Mouse (Mus musculus): ENCODE measurements around the gene Proser3.

DNA sequence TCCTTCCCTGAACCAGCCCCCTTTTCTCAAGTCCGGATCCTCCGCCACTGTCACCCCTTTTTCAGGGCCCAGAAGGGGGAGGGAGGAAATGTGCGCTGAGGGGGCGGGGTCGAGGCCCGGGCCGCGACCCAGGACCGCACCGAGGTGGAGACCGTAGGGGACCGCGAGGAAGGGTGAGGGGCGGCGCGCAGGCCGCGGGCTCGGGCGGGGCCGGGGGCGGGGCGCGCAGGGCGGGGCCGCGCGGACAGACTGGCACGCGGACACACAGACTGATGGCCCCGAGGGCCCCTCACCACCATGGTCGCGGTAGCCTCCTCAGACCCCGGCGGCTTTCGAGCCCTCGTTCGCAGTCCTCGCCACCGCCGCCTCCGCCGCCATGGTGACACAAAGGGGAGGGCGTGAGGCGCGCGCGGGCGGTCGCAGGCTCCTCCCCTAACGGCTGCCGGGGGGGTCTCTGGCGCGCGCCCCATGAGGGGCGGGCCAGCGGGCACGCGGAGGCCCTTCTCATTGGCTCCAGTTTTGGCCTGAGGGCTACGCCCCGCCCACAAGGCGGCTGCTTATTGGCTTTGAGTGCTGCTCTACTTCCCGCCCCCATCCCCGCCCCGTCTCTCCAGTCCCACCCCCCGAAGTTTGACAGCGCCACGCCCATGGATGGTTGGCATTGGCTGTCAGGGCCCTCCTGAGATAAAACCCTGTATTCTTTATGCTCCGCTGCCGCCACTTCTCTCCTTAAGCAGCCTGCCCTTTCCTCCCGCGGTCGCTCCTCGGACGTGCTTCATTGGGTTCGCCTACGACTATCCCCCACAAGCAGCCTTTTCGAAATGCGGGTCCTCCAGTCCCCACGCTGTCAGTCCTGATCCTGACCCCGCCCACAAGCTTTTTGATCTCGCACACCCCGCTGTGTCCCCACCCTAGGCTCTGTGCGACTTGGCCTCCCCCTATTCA lies 17.2 kb downstream of the Proser3 start, which contains the start of gene Arhgap33:
- TF ChIP-seq MAX (IDR thresholded peaks at IDR 0.05; ENCODE audit: low read depth) (no peak), POLR2A (IDR thresholded peaks at IDR 0.05; ENCODE audit: insufficient read length, low read depth) (peak; percentile 49), E2F4 (IDR thresholded peaks at IDR 0.05; ENCODE audit: insufficient read depth) (no peak), USF1 (IDR thresholded peaks at IDR 0.05; ENCODE audit: low read depth) (no peak), TCF12 (IDR thresholded peaks at IDR 0.05; ENCODE audit: insufficient read depth, poor library complexity, severe bottlenecking) (no peak), MYOG (IDR thresholded peaks at IDR 0.05; ENCODE audit: control insufficient read depth in 1 of 3, insufficient read depth in 1 of 3, insufficient read length in 2 of 3, low read depth in 2 of 3) (no peak), REST (IDR thresholded peaks at IDR 0.05; ENCODE audit: insufficient read depth, insufficient read length) (no peak), POLR2AphosphoS2 (IDR thresholded peaks at IDR 0.05; ENCODE audit: insufficient read length, low read depth) (peak; percentile 38), CEBPB (IDR thresholded peaks at IDR 0.05; ENCODE audit: insufficient read depth, poor library complexity, severe bottlenecking) (no peak)

Measured in myocyte (in vitro differentiated cells).